Mouse (Mus musculus): ENCODE measurements around the gene Tnfsf11.
A peak's percentile ranks its signal among the peaks of the same experiment; 100 is the strongest.

The Tnfsf11 gene

DNA sequence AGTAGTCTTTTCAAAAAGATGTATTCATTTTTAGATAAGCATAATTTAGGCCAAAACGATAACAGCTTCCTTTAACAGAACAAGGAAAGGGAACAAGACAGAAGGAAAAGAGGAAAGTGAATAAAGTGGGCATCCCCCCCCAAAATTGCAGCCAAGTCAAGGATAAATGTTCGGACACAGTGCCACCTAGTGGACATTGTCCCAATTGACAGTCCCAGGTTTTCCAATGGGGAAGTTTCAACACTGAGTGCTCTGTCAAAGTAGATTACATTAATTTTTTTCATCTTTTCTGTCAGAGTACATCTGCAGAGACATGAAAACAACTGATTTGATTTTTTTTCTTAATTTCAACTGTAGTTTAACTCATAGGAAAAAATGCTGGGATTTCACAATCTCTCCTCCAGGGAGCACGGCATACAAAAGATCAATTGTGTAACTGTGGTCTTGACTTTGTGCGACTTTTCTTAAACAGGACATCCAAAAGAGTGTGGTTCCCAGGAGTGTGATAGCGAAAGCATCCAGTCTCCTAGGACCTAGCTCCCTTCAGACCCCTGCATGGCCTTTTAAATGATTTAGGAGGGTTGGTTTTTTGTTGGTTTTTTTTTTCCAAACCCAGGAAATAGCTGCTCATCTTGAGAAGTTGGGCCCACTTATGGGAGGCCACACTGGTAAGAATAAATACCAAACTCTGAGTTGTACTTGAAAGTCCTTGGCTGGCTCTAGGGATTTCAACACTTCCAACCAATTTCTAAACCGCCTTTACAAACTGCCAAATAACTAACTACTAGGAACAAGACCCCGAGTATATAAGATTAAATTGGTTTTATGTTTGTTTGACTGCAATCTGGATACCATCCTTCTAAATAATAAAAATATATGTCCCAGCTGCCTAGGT is 19.7 kb downstream of the Tnfsf11 start:
- DNase-seq (ENCODE audit: low read depth, low spot score) = peak; percentile 49

- no peak for DNase-seq (ENCODE audit: low read depth, low spot score)
Measured at GRCm38 (mm10) chr14:78286011-78286548, 21.8 kb downstream of the Tnfsf11 start.

DNA sequence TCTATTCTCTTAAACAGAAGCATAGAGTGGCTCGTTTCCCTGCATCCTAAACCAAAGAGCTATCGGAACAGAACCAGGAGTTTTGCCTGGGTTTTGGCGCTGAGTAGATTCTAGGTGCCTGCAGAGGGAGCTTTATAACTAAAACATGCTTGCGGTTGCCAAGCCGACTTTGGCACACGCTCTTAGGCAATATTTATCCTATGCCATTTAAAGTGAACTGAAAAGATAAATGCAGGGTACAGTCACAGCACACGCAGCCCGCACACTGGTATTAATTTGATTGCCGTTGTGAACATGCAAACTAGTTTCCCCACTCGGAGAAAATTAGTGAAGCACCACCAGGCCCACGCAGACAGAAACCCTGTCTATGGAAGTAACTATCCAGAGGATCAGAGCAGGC is 25.4 kb downstream of the Tnfsf11 start:
- DNase-seq (ENCODE audit: low read depth, low spot score) = no peak

GRCm38 (mm10) chr14:78276395-78276930 is 31.4 kb downstream of the Tnfsf11 start:
- DNase-seq (ENCODE audit: low read depth, low spot score) = no peak

GRCm38 (mm10) chr14:78274851-78275250 is 33.0 kb downstream of the Tnfsf11 start:
- DNase-seq (ENCODE audit: low read depth, low spot score) = no peak

DNA sequence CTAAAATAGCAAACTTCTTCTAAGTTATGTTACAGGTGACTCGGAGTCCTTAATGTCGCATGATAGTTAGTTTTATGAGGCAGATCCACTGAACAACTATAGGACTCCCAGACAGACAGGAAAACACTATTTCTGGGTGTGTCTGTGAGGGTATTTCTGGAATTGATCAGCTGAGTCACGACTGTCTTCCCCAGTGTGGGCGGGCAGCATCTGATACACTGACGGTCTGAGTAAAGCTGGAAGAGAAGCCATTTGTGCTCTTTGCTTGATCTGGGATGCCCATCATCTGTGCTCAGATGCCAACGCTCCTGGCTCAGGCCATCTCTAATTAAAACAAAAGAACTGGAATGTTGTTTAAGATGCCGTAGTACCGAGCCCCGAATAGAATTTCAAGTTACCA is 33.7 kb downstream of the Tnfsf11 start:
- no peak for DNase-seq (ENCODE audit: low read depth, low spot score)

DNA sequence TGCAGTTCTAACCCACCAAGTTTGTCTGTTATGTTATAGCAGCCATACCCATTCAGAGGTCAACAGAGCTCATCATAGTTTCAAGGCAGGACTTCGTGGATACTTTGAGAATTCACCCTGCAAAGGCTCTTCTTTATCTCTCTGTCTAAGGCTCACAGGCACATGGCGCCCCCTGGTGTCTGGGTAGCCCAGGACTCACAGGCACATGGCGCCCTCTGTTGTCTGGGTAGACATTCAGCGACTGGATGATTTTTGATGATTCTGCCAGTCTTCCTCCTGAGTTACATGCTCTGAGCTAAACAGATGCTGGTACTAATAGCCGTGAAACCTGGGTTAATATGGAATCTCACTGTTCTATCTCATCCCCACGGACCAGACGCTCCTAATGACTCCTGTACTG is 34.3 kb downstream of the Tnfsf11 start:
- DNase-seq (ENCODE audit: low read depth, low spot score) = no peak

DNA sequence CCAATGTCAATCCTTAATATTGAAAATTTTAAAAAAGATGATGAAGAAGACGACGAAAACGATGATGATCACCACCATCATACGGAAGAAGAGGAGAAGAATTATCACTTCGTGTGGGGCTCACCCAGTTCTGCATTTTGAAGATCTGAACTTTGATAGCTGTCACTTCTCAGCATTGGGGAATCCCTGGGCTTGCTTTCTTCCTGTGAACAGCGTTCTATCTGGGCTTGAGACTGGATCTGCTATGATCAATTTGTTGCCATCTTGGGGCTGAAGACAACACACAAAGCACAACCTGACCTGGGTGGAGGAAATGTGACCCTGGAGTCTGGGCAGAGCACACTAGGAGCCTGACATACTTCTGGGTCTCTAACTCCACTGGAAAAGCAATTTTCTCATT is 43.0 kb downstream of the Tnfsf11 start:
- no peak for DNase-seq (ENCODE audit: low read depth, low spot score)

GRCm38 (mm10) chr14:78262596-78262995 is 45.2 kb downstream of the Tnfsf11 start:
- DNase-seq (ENCODE audit: low read depth, low spot score) = no peak

DNA sequence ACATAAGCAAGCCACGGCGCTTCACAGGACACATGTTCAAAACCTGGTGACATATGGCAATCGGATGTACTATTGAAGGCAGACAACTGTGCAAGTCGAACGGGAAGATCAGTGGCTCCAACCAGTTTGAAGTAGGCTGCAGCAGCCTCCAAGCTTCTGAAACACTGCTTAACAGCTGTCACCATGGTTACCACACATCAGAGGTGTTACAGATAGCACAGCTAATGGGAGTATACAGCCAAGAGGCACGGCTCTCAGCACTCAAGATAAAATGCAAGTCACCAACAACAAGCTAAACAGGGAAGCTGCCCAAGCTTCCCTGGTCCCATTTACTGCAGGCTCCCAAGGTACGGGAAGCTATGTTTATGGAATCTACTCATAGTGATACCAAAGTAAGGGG is 46.6 kb downstream of the Tnfsf11 start:
- DNase-seq (ENCODE audit: low read depth, low spot score) = no peak

GRCm38 (mm10) chr14:78254017-78254416 is 53.8 kb downstream of the Tnfsf11 start:
- DNase-seq (ENCODE audit: low read depth, low spot score) = no peak

GRCm38 (mm10) chr14:78246601-78247000 is 61.2 kb downstream of the Tnfsf11 start:
- no peak for DNase-seq (ENCODE audit: low read depth, low spot score)

- DNase-seq (ENCODE audit: low read depth, low spot score) = no peak
Measured at GRCm38 (mm10) chr14:78244811-78245210, 63.0 kb downstream of the Tnfsf11 start.

- DNase-seq (ENCODE audit: low read depth, low spot score) = no peak
Measured at GRCm38 (mm10) chr14:78239346-78239745, 68.5 kb downstream of the Tnfsf11 start.

DNA sequence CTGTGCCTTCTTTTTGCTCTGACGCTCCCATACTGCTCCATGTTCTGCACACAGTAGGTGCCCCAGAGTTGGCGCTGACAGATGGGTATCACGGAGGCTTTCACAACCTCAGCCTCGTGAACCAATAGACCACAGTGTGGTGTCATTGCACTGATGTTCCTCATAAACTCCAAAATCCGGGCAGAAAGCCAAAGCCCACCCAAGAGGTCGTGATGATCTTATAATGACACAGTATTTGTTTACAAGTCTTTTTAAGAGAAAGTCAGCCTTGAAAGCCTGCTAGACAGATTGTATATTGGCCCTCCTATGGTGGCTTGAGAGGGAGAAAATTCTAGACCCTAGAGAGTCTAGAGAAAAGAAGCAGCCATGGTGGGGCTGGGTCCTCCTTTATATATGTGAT is 70.6 kb downstream of the Tnfsf11 start:
- DNase-seq (ENCODE audit: low read depth, low spot score) = no peak

GRCm38 (mm10) chr14:78236144-78236543 is 71.7 kb downstream of the Tnfsf11 start:
- DNase-seq (ENCODE audit: low read depth, low spot score) = no peak

- no peak for DNase-seq (ENCODE audit: low read depth, low spot score)
Measured at GRCm38 (mm10) chr14:78235296-78235695, 72.5 kb downstream of the Tnfsf11 start.

DNA sequence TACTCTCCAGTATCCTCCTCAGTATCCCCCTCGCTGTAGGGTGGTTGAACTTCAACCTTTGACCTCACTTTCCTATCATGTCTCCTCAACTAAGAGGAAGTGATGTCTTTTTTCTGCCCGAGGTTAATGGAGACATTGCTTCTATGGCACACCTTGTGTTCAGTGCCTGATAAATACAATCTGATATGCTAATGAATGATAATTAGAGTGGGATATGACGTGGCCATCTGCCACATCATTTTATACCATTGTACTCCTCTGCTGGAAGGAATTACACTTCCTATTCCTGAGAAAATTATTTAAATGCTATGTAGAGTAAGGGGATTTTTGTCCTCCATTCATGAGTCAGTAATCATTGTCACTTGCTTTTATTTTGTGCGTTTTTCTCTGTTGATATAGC is 78.8 kb downstream of the Tnfsf11 start:
- DNase-seq (ENCODE audit: low read depth, low spot score) = no peak
